Comparison of ENCODE assay signal across 7 mouse cellular contexts in genomic region chr6:13606921-13607620, GRCm38 (mm10). TPM values are rescaled to one million over a fixed set of nuclear protein-coding genes. Genes with fewer than 3 reads are reported as not detected.
DNase-seq lines count a peak whose midpoint lies in the region; ATAC-seq lines count a peak whose summit lies in the region.

No protein-coding gene starts in this region.

- H3K4me1 ChIP-seq in lung, embryonic 16.5 days (replicated peaks; ENCODE audit: control insufficient read depth, insufficient read depth, low read length) = peaks cover 7% of the 10 kb centered on the region
- H3K4me1 ChIP-seq in embryonic facial prominence, embryonic 11.5 days (ENCODE audit: control insufficient read depth, insufficient read depth, low read length) = no peaks in the 10 kb centered on the region
- H3K4me1 ChIP-seq in intestine, embryonic 14.5 days (replicated peaks; ENCODE audit: control insufficient read depth, insufficient read depth, low read length) = peaks cover 3% of the 10 kb centered on the region; the same call in 1 of the 2 replicates
- H3K4me1 ChIP-seq in neural tube, embryonic 12.5 days = peaks cover 10% of the 10 kb centered on the region

- H3K4me3 ChIP-seq in lung, embryonic 16.5 days (ENCODE audit: low read length) = peak overlapping the region; percentile 70
- peak overlapping the region; percentile 77 for H3K4me3 ChIP-seq in embryonic facial prominence, embryonic 11.5 days (ENCODE audit: low read depth, low read length)
- peak overlapping the region; percentile 78 for H3K4me3 ChIP-seq in intestine, embryonic 14.5 days (ENCODE audit: low read depth, low read length)
- peak overlapping the region; percentile 77 for H3K4me3 ChIP-seq in neural tube, embryonic 12.5 days

- H3K9me3 ChIP-seq in lung, embryonic 16.5 days (ENCODE audit: control insufficient read depth, low read length) = no peaks in the 10 kb centered on the region
- no peaks in the 10 kb centered on the region for H3K9me3 ChIP-seq in embryonic facial prominence, embryonic 11.5 days (replicated peaks; ENCODE audit: control insufficient read depth, low read length)
- H3K9me3 ChIP-seq in intestine, embryonic 14.5 days (ENCODE audit: control insufficient read depth, low read length) = no peaks in the 10 kb centered on the region
- no peaks in the 10 kb centered on the region for H3K9me3 ChIP-seq in neural tube, embryonic 12.5 days

- WGBS in lung, embryonic 16.5 days = 6% methylated on average over 15 of the region's 15 CpGs
- WGBS in embryonic facial prominence, embryonic 11.5 days = 8% methylated on average over 15 of the region's 15 CpGs
- 12% methylated on average over 15 of the region's 15 CpGs for WGBS in intestine, embryonic 14.5 days
- 16% methylated on average over 15 of the region's 15 CpGs for WGBS in neural tube, embryonic 12.5 days

- DNase-seq in lung, postnatal 25 days (ENCODE audit: low spot score) = no peak
- no peak for DNase-seq in embryonic facial prominence, embryonic 11.5 days (ENCODE audit: low spot score)
- DNase-seq in intestine, embryonic 14.5 days (ENCODE audit: low spot score) = no peak
- no peak for DNase-seq in gastrocnemius, postnatal 4 days (ENCODE audit: low spot score in 2 of 2)
- no peak for DNase-seq in gastrocnemius, postnatal 25 days

- ATAC-seq in lung, embryonic 16.5 days (ENCODE audit: low read depth) = no peak; the same call in 1 of the 2 replicates
- no peak for ATAC-seq in embryonic facial prominence, embryonic 11.5 days (replicated peaks; ENCODE audit: insufficient number of reproducible peaks, low FRiP score, low TSS enrichment, low read depth)
- ATAC-seq in intestine, embryonic 14.5 days (replicated peaks; ENCODE audit: low FRiP score, low TSS enrichment, low read depth) = no peak
- ATAC-seq in neural tube, embryonic 12.5 days (ENCODE audit: low FRiP score, low read depth) = peak; percentile 11; the same call in 1 of the 2 replicates

- peaks cover 7% of the 10 kb centered on the region; the same call in 1 of the 2 replicates for H3K36me3 ChIP-seq in lung, embryonic 16.5 days (ENCODE audit: control insufficient read depth, insufficient read depth, low read length)
- no peaks in the 10 kb centered on the region for H3K36me3 ChIP-seq in embryonic facial prominence, embryonic 11.5 days (replicated peaks; ENCODE audit: control insufficient read depth, insufficient read depth, low read depth, low read length)
- peaks cover 10% of the 10 kb centered on the region for H3K36me3 ChIP-seq in intestine, embryonic 14.5 days (ENCODE audit: control insufficient read depth, insufficient read depth, low read length)
- H3K36me3 ChIP-seq in neural tube, embryonic 12.5 days = peaks cover 8% of the 10 kb centered on the region

- peak overlapping the region; percentile 85 for H3K9ac ChIP-seq in lung, embryonic 16.5 days (ENCODE audit: low read length)
- peak overlapping the region; percentile 95 for H3K9ac ChIP-seq in embryonic facial prominence, embryonic 11.5 days (replicated peaks; ENCODE audit: low read length)
- H3K9ac ChIP-seq in intestine, embryonic 14.5 days (ENCODE audit: low read length) = peak overlapping the region; percentile 91
- H3K9ac ChIP-seq in neural tube, embryonic 12.5 days = peak overlapping the region; percentile 84

- peak overlapping the region; percentile 94 for H3K27ac ChIP-seq in lung, embryonic 16.5 days (ENCODE audit: low read length)
- H3K27ac ChIP-seq in embryonic facial prominence, embryonic 11.5 days (replicated peaks; ENCODE audit: low read depth, low read length) = peak overlapping the region; percentile 91
- peak overlapping the region; percentile 97 for H3K27ac ChIP-seq in intestine, embryonic 14.5 days (ENCODE audit: low read depth)
- H3K27ac ChIP-seq in neural tube, embryonic 12.5 days = peak overlapping the region; percentile 55

- H3K27me3 ChIP-seq in lung, embryonic 16.5 days (ENCODE audit: control insufficient read depth, insufficient read depth, low read depth, low read length) = no peaks in the 10 kb centered on the region
- no peaks in the 10 kb centered on the region for H3K27me3 ChIP-seq in embryonic facial prominence, embryonic 11.5 days (ENCODE audit: control insufficient read depth, insufficient read depth, low read length)
- no peaks in the 10 kb centered on the region for H3K27me3 ChIP-seq in intestine, embryonic 14.5 days (replicated peaks; ENCODE audit: control insufficient read depth, insufficient read depth, low read length)
- no peaks in the 10 kb centered on the region for H3K27me3 ChIP-seq in neural tube, embryonic 12.5 days (replicated peaks)

- H3K4me2 ChIP-seq in lung, embryonic 16.5 days (ENCODE audit: low read depth, low read length) = peak overlapping the region; percentile 63
- H3K4me2 ChIP-seq in embryonic facial prominence, embryonic 11.5 days (ENCODE audit: low read depth, low read length) = peak overlapping the region; percentile 64
- peak overlapping the region; percentile 74 for H3K4me2 ChIP-seq in intestine, embryonic 14.5 days (ENCODE audit: low read length)
- H3K4me2 ChIP-seq in neural tube, embryonic 12.5 days (replicated peaks) = peak overlapping the region; percentile 56

RNA-seq across cellular contexts. Expression of gene Tmem168, which starts 0.8 kb away (rescaled TPM):
- polyA plus RNA-seq in lung, embryonic 16.5 days (2015; fragmentation: Nextera tagmentation; extraction: Ambion mirVana) = 43.7 and 48.0 TPM in 2 replicates
- 40.4 and 43.6 TPM in 2 replicates for polyA plus RNA-seq in embryonic facial prominence, embryonic 11.5 days (2014; fragmentation: Nextera tagmentation; extraction: Ambion mirVana)
- polyA plus RNA-seq in intestine, embryonic 14.5 days (2014; fragmentation: Nextera tagmentation; extraction: Ambion mirVana) = 36.9 and 40.5 TPM in 2 replicates
- 31.3 and 31.4 TPM in 2 replicates for polyA plus RNA-seq in neural tube, embryonic 12.5 days (2016; fragmentation: Nextera tagmentation; extraction: Ambion mirVana)
- total RNA-seq in gastrocnemius, postnatal 4 days (2021) = 10 to 100 TPM; 20.5 to 23.5 TPM
- total RNA-seq in gastrocnemius, postnatal 25 days (2021) = 1 to 10 TPM; 8.0 to 8.3 TPM
